Mouse (Mus musculus) 3134 (cell line): Measurements from ENCODE around the gene 6330409D20Rik.
A peak's percentile ranks its signal among the peaks of the same experiment; 100 is the strongest.

Source experiments
- DNase-seq: peaks from one replicate; pipeline ENCODE4 v3.0.0-alpha.2; 2011; ENCODE audit warnings: low spot score; ENCODE audit not compliant: insufficient read length; ENCODE audit errors: extremely low read depth

6330409D20Rik gene

DNA sequence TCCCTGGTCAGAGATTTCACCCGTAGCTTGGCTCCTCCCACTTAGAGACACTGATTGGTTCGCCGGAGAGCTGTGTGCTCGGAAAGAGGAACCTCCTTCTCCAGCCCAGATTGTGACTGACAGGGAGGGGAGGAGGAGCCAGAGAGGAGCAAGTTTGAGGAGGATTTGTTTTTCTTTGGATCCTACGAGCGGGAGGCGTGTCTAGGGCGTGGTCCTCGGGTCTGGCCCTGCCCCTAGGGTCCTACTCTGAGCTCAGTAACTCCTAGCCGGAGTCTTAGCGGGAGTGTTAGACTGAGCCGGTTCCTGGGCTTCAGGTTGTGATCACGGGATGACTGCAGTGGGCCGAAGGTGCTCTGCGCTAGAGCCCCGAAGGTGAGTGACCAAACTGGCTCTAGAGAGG lies 13.4 kb downstream of the 6330409D20Rik start:
- peak; percentile 85 for DNase-seq

DNA sequence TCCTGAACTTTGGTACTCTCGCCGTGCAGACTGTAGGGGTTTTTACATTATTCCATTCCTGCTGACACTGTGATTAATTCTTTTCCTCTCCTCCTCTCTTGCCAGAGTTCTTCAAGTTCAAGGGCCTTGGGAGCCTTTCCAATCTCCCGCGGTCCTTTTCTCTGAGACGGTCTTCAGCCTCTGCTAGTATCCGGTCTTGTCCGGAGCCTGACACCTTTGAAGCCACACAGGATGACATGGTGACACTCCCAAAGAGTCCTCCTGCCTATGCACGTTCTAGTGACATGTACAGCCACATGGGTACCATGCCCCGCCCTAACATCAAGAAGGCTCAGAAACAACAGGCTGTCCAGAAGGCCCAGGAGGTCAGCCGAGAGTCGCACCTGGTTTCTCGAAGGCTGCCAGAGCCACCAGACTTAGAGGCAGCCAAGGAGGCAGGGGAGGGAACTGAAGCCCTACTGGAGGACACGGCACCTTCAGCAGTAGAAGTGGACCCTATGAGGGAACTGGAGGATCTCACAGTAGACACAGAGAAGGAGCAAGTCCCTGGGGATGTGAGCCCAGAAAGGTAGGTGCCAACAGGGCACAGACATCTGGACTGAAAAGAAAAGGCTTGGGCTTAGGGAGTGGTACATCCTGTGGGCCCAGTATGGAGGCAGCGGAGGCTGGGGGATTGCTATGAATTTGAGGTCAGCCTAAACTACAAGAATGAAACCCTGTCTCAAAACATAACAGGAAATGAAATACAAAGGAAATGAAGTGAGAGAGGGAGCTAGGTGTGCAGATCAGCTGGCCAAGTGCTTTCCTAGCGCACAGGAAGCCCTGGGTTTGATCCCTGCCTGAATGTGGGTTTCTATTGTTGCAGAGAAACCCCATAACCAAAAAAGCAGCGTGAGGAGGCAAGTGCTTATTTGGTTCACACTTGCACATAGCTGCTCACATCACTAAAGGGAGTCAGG lies 15.7 kb downstream of the 6330409D20Rik start:
- DNase-seq: no peak

DNA sequence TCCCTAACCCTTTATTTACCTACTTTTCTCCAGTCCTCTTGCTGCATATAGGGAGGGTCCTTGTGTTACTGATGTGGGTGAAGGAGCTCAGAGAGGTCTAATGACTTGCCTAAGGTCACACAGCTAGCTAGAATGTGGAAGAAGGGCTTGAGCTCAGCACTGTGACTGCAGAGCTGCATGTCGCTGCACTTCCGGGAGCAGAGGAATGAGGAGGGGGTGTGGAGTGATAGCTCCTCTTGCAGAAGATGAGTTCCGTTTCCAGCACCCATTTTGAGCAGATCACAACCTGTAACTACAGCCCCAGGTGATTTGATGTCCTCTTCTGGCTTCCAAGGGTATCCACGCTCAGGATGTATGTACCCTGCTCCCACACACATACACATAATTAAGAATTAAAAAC lies 16.7 kb downstream of the 6330409D20Rik start:
- DNase-seq: no peak

DNA sequence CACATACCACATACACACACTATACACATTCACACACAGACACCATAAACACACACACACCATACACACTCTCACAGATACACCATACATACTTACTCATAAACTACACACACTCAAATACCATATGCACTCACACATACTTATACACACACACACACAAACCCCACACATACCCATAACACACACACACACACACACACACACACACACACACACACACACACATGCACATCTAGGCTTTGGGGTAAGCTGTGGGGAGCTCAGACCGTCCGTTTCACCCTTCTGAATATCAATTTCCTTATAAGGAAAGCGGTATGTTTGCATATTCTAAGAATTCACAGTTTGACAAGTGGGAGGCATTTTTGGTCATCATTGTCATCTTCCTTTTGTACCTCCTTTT lies 18.2 kb downstream of the 6330409D20Rik start:
- DNase-seq: no peak

DNA sequence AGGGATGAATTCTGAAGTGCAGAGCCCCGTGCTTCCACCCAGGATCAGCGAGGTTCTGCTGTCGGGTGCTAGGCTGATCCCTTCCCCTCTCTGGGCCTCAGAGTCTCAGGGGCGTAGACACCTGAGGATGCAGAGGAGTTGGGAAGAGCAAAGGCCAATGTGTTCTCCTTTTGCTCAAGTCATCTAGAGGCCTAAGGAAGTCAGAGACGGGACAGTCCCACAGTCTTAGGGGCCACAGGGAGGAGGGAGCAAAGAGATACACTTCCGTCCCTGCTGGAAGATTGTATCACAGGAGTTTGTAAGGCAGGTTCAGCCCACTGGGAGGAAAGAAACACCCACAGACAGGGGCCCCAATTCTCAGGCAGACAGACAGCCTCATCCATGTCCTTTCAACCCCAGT lies 18.8 kb downstream of the 6330409D20Rik start:
- no peak for DNase-seq

DNA sequence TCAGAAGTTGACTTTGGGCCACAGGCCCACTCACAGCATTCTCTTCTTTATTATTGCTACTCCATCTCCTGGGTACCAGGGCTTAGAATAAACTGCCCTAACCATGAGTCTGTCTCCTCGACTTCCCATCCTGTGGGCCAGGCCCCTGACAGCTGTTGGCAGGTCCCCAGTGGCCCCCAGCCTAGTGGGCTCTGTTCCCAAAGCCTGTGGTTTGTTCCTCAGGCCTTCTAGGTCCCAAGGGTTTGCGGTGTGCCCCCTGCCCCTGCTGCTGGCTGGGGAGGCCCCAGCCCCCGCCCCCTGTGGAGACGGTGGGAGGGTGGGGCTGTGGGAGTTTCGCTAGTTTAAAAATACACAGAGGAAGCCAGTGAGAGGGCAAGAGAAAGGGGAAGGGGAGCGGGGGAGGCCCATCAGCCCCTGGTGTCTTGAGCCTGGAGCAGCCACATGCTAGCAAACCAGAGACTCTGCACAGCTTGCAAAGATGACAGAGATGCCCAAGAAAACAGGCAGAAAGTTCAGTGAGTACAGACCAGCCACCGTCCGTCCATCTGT lies 20.1 kb downstream of the 6330409D20Rik start, which contains the start of gene Sh2d3c:
TSS of gene Sh2d3c (plus strand) at position 375 of the 549 bp plus-strand sequence.
- peak; percentile 77 for DNase-seq

DNA sequence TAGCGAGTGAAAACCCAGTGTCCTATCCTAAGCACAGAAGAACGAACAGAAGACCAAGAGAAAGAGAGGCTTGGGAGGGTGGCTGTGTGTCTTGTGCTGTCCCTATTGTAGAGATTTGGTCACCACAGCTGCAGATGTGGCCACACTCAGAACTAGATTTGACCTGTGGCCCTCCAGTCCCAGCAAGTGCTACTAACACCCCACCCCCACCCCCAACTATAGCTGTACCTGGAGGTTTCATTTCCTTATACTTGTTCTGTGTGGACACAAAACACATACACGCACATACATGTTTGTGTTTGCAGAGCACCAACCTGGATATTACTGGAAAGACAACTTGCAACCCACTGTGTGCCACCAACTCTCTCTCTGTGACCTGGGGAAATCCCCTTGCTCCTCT lies 20.8 kb downstream of the 6330409D20Rik start:
- DNase-seq: no peak

DNA sequence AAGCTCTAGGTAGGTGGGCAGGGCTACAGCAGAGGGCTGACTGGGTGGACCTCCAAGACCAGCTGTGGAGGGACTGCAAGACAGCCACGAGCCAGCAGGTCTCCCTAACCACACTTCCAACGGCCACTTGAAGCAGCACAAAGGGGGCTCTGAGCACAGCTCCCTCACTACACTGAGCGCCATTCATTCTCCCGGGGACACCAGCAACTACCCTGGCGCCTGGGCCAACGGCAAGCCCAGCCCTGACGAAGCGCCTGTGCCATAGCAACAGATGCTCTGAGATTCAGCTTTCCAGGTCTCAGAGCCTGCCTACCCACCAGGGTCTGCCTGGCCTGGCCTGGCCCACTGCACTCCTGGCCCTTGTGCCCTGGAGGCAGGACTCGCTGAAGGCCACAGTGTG lies 22.1 kb downstream of the 6330409D20Rik start:
- no peak for DNase-seq

DNA sequence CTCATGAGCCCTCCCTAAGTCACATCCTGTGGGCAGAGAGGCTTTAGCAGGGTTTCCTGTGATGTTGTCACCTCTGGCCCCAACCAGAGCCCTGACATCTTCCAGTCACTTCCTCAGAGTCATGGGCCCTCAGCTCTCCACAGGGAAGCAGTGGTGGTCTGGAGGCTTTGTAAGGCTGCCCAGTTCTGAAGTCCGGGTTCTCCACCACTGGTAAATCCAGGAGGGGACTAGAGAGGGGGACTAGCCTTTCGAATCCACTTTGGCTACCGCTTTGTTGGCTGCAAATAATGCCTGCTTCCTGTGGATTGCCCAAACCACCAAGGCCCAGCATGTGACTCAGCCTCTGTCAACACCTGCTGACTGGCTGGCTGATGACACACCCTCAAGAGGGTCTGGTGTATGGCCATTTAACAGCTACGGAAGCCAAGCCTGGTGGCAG lies 25.8 kb downstream of the 6330409D20Rik start:
- DNase-seq: peak; percentile 73

DNA sequence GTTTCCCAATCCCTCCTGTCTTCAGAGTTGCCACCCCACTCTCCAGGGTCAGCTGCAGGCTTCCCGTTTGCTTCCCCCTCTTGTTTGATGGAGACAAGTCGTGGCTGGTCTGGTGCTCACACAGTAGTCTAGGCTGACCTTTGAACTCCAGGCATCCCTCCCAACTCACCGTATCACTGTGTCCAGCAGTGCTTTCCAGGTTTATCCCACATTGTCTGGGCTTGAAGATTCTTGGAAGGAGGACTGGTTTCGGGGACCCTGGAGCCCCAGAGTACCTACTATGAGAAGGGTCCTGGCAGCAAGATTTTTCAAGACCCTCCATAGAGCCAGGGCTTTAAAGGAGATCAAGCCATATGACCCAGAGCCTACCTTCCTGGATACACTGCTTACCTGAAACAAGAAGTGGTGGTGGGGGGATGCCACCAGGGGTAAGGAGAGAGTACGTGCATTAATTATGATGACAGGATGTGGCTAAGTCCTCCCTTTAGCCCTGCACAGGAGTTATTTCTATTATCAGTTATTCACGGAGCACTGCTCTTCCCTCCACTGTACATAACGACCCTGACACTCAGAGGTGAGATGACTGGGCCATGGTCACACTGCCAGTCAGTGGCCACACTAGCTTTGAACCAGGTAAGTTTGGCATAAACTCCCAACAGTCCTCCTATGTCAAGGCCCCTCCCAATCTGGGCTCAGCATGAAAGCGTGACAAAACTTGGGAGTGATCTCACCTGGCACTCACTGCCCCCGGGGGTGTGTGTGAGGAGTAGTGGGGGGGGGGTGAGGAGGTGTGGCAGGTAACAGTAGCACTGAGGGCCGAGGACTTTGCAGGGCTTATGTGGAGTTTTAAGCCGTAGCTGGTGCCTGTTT lies 26.5 kb downstream of the 6330409D20Rik start:
- DNase-seq: no peak

DNA sequence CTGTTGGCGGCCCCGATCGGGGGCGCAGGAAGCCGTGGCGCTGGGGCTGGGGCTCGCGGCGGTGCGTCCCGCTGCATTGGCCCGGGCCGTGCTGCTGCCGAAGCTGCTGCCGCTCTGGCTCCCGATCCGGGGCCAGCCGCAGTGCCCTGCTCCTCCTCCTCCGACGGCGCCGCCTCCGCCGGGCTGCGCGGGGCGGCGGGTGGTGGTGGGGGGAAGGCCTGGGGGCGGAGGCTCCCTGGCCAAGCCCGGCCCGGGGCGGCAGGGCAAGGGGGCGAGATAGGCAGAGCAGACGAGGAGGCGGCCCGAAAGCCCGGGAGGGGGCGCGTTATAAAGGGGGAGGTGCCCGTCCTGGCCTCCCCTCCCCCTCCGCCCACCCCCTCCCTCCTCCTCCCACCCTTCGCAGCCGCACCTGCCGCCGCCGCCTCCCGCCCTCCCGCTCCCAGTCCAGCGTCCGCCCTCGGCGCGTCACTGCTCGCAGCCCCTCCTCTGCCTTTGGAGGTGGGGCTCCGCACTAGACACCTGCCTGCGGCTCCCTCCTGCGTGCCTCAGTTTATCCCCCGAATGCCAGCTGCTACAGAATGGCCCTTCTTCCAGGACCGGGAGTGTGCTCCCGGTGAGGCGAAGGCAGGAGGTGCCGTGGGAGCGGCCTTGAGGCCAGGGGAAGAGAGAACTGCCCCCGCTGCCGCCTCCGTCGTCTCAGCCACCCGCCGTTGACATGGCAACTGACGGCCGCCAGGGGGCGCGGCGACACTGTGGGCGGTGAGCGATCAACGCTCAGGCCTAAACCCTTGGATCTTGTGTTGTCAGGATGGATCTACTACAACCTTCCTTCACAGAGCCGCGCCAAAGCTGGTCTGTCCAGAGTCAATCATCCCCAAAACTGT lies 27.6 kb downstream of the 6330409D20Rik start, which contains the start of gene Cdk9:
TSS of gene Cdk9 (minus strand) at position 143 of the 884 bp plus-strand sequence.
- peak; percentile 91 for DNase-seq

DNA sequence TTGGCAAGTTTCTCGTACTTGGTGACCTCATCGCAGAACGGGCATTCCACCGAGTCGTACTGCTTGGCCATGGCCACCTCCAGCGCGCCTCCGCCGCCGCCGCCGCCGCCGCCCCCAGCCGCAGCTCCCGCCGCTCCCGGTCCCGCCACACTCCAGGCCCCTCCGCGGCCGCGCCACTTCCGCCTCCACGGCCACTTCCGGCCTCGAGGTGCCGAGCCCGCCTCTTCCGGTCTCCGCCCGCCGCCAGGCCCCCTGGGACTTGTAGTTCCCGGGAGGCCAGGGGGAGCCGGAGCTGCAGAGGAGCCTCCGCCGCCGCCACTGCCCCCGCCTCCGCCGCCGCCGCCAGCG lies 28.3 kb downstream of the 6330409D20Rik start:
- DNase-seq: peak; percentile 88

DNA sequence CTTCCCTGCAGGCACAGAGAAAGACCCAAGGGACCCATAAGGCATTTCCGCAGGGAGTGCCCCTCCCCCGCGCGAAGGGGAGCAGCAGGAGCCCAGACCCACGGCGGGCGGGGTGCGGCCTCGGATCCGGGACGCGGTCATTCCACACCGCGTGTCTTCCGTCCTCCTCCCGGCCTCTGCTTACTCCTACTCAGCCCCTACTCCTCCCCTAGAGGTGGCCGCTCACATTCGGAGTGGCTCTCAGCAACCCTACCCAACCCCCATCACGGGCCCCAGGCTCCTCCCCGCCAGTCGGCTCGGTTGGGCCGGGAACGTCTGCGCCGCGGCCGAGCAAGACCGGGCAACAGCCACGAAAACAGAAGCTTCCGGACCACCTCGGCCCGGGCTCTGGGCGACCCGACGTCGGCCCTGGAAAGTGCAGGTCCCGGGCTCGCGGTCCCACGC lies 28.7 kb downstream of the 6330409D20Rik start:
- peak; percentile 80 for DNase-seq

DNA sequence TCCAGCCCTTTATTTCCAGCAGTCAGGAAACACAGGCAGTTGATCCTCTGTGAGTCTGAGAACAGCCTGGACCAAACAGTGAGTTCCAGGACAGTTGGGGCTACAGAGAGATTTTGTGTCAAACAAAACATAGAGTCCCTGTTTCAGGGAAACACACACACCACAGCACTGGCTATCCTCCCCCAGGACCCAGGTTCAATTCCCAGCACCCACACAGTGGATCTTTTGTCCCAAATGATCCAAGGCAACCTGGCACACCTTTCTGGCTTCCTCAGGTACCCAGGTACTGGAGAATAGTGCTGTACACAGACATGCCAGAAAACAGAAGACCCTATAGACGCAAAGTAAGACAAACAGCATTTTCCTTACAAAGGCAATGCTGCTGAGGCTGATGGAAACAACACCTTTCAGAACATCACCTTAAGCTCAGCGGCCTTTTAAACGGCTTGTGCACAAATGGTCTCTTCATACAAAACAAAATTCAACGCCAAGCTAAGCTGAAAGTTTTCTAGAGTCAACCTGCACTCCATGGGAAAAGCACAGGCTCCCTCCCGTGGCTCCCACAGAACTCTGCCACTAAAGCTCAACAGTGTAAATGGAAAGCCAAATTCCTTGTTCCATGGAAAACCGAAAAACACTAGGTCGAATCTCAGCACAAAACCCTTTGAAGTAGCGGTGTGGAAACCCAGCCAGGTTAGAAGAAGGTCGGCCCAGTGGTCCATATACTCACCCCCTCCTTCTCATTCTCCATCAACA lies 29.3 kb downstream of the 6330409D20Rik start:
- DNase-seq: no peak

DNA sequence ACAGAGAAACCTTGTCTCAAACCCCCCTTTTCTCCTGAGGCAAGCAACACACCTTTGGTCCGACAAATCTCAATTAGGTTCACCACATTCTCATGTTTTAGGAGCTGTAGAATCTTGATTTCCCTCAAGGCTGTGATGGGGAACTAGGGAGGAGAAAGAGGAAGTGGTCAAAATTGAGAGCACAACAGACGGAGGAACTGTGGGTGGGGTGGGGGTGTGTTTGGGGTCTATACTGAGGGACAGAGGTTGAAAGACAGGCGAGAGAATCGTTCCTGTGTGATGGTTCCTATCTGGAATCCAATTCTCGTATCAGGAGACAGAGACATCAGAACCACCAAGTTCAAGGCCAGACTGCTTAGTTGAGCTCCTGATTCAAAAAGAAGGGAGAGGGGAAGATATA lies 30.4 kb downstream of the 6330409D20Rik start:
- DNase-seq: no peak

DNA sequence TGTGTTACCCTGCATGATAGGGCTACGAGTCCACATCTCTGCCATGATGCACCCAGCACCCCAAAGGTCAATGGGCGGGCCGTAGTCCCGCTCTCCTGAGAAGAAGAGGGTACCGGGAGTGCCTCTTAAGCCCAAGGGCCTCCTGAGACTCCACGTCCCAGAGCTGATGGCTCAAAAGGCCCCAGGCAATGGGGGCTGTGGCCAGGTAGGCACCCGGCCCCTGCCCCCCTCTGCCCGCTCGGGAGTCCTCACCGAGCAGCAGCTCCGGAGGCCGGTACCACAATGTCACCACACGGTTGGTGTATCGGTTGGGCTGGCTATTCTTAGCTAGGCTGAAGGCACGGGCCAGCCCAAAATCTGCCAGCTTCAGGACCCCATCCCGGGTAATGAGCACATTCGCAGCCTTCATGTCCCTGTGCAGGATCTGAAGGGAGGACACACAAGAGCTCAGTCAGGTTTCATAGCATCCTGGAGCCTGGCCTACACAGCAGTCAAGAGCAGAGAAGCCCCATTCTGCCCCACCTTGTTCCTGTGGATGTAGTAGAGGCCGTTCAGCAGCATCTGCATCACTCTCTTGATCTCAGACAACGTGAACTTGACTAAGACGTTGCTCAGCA lies 31.2 kb downstream of the 6330409D20Rik start:
- no peak for DNase-seq

DNA sequence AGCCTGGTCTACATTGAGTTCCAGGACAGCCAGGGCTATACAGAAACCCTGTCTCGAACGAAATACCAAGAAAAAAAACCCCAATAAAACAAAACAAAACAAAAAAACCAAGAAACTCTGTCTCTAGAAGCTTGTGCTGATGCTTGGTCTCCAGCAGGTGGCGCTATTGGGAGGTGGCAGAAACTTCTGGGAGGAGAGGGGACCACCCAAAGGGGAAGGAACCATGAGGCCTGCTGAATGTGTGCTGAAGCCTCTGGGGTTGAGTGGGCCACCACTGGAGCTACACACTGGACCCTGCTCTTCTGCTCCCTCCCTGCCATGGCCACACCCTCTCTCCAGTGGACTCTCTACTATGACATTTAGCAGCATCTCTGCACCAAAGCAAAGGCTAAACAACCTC lies 32.2 kb downstream of the 6330409D20Rik start:
- peak; percentile 41 for DNase-seq

DNA sequence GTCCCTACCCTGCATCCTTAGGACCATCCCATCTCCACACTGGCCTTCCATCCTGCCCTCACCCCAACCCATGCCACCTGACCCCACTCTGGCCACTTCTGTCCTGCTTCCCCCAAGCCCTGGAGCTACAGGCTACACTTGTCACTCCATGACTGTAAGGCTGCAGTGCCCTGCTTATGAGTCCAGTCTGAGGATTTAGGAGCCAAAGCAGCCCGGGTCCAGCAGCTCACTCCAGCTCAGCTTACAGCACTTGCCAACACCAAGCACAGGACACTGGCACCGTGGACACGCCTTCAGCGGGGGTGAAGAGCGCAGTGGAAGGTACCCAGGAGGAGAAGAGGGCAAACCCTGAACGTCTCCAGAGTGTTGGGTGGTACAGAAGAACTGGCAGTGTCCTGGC lies 33.8 kb downstream of the 6330409D20Rik start:
- no peak for DNase-seq

DNA sequence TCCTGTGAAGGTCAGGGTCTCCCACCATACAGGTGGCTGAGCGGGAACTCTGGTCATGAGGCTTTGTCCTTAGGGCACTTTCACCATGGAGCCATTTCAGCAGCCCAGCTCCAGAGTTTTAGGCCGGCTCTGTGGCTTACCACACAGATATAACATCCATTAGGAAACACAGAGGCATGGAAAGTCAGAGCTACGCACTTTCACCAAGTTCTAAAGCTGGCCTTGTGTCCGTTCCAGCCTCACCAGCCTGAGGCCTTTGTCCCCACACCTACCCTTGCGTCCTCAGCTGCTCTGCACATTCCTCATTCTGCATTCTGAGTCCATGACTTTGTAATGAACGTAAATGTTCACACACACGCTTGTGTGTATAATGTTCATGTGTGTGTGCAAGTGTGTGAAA lies 35.8 kb downstream of the 6330409D20Rik start:
- no peak for DNase-seq
